Mouse (Mus musculus) testis, postnatal 14 days (tissue): ENCODE measurements around the gene Apela.

Experiments
- DNase-seq: peaks from one replicate; pipeline ENCODE4 v3.0.0; 2021; ENCODE audit warnings: low spot score

Gene Apela

GRCm38 (mm10) chr8:65037117-65037533 lies at the start of gene Apela:
TSS of gene Apela (minus strand) at chr8:65037336.
- no peak for DNase-seq

- no peak for DNase-seq
Measured at GRCm38 (mm10) chr8:65085680-65086079, 48.5 kb upstream of the Apela start.

- peak; percentile 11 for DNase-seq
Measured at GRCm38 (mm10) chr8:65080731-65081130, 43.6 kb upstream of the Apela start.

GRCm38 (mm10) chr8:65074733-65075132 lies 37.6 kb upstream of the Apela start, which contains the start of gene Gm10663:
TSS of gene Gm10663 (plus strand) at chr8:65075033.
- no peak for DNase-seq

GRCm38 (mm10) chr8:65070996-65071395 lies 33.9 kb upstream of the Apela start:
- no peak for DNase-seq

- no peak for DNase-seq
Measured at GRCm38 (mm10) chr8:65068473-65068819, 31.3 kb upstream of the Apela start.

- DNase-seq, result no peak
Measured at GRCm38 (mm10) chr8:65067694-65068472, 30.7 kb upstream of the Apela start.

GRCm38 (mm10) chr8:65067031-65067430 lies 29.9 kb upstream of the Apela start:
- DNase-seq, result no peak

GRCm38 (mm10) chr8:65065622-65066021 lies 28.5 kb upstream of the Apela start:
- no peak for DNase-seq

- DNase-seq, result no peak
Measured at GRCm38 (mm10) chr8:65064071-65064470, 26.9 kb upstream of the Apela start.

- DNase-seq, result no peak
Measured at GRCm38 (mm10) chr8:65062195-65062594, 25.1 kb upstream of the Apela start.

GRCm38 (mm10) chr8:65056722-65057121 lies 19.6 kb upstream of the Apela start:
- DNase-seq, result no peak

- no peak for DNase-seq
Measured at GRCm38 (mm10) chr8:65053968-65054367, 16.8 kb upstream of the Apela start.

GRCm38 (mm10) chr8:65053554-65053953 lies 16.4 kb upstream of the Apela start:
- no peak for DNase-seq

GRCm38 (mm10) chr8:65047801-65048200 lies 10.7 kb upstream of the Apela start:
- DNase-seq, result no peak

- DNase-seq, result no peak
Measured at GRCm38 (mm10) chr8:65047193-65047592, 10.1 kb upstream of the Apela start.

GRCm38 (mm10) chr8:65046565-65046964 lies 9.4 kb upstream of the Apela start:
- DNase-seq, result no peak

- no peak for DNase-seq
Measured at GRCm38 (mm10) chr8:65034136-65034535, 3.0 kb downstream of the Apela start.

- DNase-seq, result no peak
Measured at GRCm38 (mm10) chr8:65033056-65033455, 4.1 kb downstream of the Apela start.

- no peak for DNase-seq
Measured at GRCm38 (mm10) chr8:65032107-65032506, 5.0 kb downstream of the Apela start.

GRCm38 (mm10) chr8:65030735-65031485 lies 6.2 kb downstream of the Apela start:
- DNase-seq, result no peak

- DNase-seq, result no peak
Measured at GRCm38 (mm10) chr8:65029776-65030175, 7.4 kb downstream of the Apela start.

GRCm38 (mm10) chr8:65028959-65029686 lies 8.0 kb downstream of the Apela start:
- no peak for DNase-seq
